Mouse (Mus musculus) cerebellum, adult 9-11 months (tissue): Measurements from ENCODE around the gene Plod1.
A peak's percentile ranks its signal among the peaks of the same experiment; 100 is the strongest.

Experiments used
- DNase-seq: peaks from one replicate; pipeline ENCODE4 v3.0.0; 2022

The Plod1 gene

DNA sequence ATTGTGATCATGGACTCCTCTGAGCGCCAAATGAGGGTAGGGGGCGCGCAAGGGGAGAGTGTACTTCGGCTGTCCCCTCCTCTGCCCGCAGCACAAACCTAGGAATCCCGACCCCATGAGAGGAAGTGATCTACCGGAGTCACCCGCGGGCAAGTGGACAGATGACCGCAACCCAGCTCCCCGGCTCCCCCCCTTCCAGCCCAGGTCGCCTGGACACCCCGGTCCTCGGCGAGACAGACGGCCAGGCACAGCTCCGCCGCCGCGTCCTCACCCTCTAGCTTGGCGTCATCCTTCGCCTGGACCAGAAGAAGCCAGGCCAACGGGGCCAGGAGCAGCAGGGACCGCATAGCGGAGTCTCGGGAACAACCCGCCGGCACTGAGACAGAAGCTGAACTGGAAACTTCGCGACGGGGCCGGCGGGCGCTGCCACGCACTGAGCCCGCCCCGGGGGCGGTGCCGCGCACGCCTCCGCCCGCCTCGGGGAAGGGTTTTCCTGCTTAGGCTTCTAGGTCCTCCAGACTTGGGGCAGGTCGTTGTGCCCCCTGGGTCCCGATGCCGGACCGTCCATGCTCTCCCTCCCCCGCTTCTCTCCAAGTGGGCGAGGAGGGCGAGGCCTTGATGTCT lies at the start of gene Plod1:
Plod1 (minus strand) TSS at position 437 of the 624 bp plus-strand sequence.
- peak; percentile 69 for DNase-seq

DNA sequence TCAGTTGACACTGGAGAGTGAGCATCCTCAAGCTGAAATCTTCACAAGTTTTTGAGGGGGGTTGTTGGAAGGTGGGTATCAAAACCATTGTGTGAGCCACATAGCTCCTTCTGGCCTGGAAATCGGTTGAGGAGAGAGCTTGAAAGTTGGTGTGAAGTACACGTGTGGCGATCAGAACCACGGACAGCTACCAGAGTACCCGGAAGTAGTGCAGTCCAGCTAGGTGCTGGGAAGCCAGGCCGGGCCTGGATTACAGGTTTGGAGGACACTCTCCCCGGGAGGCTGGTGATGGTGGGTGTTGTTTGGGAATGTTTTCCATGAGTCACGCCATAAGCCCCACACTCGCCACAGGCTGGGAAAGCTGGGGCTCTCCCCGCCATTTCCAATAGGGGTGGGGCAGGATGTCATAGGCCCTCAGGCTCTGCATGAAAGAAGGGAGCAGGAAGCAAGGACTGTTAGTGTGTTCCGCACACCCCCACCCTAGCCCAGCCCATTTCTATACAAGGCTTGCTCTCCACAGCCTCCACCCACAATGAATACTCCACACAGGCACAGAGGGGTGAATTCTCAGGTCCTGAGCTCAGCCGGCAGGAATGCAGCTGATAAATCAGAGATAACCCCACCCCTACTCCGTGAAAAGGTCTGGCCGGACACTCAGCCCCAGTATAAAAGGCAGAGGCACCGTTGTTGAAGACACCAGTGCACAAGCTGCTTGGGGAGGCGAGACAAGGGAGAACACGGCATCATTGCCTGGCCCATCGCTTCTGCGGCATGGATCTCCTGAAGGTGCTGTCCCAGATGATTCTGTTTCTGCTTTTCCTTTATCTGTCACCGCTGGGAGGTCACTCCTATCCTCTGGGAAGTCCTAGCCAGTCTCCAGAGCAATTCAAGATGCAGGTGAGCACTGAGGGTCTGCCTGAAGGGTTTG lies 48.9 kb upstream of the Plod1 start, which contains the start of gene Nppb:
Nppb (plus strand) TSS at position 584 of the 928 bp plus-strand sequence.
- DNase-seq = no peak

DNA sequence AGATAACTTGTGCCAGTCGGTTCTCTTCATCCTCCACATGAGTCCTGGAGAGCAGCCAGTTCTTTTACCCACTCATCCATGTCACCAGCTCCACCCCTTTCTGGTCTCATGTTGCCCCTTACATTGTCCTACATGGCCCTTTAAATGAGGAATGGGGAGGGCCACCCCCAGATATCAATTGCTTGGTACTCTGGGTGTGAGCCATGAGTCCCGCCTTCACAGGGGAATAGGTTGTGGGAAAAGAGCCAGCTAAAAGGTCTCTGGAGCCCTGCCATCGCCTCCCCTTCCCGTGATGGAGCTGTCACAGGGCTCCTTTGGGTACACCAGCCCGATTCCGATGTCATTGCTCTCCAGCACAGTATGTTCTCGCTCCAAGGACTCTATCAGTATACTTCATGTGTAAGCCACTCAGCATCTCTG lies 42.9 kb upstream of the Plod1 start:
- no peak for DNase-seq

DNA sequence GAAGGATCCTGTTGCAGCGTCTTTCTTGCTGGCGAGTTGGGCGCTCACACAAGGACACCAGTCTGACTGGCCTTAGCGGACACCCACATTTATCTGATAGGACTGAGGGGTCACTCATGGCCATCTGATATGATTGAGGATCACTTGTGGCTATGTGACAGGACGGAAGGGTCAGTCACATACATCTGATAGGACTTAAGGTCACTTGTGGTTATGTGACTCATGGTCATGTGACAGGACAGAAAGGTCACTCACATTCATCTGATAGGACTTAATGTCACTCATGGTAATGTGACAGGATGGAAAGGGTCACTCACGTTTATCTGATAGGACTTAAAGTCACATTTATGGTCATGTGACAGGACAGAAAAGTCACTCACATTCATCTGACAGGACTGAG lies 41.8 kb upstream of the Plod1 start:
- DNase-seq = no peak

DNA sequence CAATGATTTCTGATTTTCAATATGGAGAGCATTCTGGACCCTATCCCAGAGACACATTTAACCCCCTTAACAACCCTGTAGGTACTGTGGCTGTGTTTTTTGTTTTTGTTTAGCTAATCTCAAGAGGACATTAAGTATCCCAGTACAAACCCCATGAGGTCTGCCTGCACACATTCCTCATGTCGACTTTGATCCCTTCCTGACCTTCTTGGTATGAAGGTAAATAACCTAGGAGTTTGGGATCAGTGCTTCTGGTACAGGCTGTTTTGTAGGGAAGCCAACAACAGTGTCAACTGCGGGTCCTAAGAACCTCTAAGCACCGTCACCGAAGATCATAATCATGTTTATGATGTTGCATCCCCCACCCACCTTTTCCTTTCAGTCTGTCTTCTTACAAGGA lies 41.2 kb upstream of the Plod1 start:
- no peak for DNase-seq

DNA sequence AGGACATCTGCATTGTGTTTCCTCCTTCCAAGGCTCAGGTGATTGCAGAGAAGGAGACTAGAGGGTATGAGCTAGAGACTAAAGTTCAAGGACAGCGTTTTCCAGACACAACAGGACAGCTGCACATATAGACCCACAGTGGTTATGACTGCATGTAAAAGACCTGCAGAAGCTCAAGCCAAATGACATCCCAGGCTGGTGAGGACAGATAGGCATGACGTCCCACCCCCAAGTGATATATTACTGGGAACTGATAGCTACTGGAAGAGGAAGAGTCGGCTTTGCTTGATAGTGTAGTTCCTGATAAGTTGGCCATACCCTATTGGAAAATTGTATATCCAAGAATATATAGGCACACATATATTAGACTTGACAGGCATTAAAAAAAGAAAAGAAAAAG lies 39.7 kb upstream of the Plod1 start:
- DNase-seq = no peak

DNA sequence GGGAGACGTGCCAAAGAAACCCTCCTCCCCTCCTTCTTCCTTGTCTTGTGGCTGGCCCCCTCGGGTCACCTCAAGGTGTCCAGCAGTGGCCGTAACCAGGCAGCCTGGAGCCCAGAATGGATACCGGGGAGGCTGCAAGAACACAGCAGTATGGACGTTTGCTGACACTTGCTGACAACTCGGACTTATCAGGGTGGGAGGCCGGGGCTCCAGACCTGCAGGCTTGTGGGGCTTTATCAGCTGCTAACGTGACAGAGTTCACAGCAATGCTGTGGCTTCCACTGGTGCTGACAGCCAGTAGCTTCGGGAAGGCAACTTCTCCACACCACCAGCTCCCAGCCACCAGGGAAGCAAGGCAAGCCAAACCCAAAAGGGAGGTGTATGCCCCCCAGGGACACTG lies 32.8 kb upstream of the Plod1 start:
- no peak for DNase-seq

DNA sequence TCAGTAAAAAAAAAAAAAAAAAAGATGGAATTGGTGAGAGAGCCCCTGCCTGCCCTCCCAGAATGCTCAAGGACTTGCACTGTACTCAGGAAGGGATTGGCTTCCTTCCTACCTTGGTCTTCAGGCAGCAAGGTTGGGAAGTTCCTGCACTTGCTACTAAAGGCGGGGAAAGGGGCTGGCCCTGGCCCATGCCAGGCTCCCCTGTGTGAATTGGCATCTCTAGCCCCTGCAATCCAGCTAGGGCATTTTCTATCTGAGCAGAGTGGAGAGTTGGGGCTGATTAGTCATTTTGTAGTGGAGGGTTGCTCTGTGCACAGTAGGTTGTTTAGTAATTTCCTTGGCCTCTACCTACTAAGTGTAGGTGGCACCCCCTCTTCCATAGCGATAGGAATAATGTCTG lies 32.2 kb upstream of the Plod1 start:
- no peak for DNase-seq

DNA sequence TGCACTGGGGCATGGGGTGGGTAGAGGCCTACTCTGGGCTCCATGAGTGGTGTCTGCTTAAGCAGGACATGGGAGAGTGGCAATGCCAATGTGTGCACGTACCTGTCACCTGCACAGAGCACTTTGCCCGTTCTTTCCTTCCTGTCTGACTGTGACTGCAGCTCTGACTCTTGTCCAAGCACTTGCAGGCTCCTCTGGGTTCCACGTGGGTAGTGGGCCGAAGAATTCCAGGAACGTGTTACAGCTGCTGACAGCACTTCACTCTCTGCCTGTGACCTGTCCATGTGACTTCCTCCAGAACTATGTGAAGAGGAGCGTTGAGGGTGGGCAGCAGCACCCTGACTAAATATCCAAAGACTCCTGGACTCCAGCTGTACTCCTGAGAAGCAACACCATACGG lies 29.1 kb upstream of the Plod1 start:
- no peak for DNase-seq

DNA sequence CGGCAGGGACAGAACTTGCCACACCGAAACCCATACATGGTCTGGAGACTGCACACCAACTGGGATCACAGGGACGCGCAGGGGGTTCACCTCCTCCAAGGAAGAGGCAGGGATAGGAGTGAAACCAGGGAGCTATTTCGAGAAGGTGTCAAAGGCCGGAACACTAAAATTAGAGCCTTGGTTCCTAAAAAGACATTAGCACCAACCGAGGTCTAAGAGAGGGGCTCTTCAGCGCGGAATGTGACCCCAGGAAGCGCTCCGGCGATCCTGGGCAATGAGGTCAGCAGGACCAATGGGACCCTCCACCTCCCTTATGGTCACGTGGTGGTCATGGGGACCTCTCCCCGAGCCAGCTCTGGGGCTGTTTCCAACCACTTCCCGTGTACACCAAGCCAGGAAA lies 27.1 kb upstream of the Plod1 start:
- no peak for DNase-seq

DNA sequence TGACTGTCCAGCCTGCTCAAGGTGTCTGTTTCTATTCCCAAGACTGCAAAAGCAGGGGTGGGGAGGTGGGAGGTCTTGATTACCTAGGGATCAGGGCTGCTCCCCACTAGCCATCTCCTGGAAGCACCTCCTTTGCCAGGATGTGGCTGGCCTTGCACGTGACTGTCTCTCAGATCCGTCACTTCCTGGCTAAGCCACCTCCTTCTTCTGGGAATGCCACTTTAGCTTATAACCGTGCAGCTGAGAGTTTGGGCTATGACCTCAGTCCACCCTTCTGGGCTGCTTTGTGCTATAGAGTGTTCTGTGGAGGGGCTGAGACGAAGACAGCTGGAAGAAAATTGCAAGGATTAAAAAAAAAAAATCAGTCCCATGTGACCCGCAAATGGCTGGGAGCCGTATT lies 26.2 kb upstream of the Plod1 start:
- no peak for DNase-seq

DNA sequence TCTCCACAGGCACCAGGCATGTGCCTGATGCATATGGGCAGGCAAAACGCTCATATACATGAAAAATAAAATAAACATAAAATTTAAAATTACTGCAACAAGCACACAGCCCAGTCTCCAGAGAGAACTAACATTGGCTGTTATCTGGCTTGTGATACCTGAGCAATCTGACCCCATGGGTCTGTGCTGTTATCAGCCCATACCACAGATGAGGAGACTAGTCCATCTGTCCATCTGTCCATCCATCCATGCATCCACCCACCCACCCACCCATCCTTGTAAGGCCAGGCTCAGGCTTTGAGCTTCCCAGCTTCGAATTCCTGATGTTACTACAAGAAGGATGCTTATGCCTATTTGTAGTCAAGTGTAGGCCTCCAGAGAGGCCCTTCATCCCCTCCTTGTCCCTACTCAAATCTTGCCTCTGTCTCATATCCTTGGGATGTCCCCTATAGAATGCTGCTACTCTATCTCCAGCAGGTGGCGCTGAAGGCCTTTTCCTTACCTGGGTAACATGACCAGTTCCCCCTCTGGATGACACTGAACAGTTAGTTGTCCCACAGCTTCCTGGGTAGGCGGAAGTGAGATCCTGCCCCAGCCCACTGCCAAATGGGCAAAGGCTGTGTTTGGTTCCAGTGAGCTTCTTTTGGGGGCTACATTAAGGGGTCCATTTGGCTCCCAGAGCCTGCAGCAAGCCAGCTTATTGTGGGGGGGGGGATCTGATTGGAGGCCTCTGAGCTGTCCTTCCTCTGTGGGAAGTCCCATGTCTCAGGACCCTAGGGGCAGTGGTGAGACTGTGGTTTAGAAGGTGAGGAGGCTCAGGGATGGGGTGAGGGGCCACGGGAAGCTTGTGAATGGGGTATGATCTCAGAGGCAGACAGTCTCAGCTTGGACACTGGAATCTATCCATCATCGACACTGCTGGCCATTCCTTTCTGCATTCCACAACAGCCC lies 23.6 kb upstream of the Plod1 start:
- DNase-seq = peak; percentile 31

DNA sequence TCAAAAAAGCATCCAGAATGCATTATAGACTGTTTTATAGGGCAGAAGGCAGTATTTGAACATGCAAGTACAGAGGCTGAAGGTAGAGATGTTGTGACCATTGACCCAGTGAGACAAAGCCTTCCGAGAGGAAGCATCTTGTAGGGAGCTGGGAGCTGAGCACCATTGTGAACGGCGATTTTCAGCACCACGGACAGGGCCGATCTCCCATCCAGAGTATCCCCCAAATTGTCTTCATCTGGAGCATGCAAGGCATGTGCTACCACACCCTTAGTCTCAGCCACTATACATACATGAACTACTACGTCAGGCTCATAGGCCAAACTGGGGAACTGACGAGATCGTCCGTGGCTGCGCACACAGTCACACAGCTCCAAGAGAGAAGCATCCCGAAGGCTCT lies 20.6 kb upstream of the Plod1 start:
- no peak for DNase-seq

DNA sequence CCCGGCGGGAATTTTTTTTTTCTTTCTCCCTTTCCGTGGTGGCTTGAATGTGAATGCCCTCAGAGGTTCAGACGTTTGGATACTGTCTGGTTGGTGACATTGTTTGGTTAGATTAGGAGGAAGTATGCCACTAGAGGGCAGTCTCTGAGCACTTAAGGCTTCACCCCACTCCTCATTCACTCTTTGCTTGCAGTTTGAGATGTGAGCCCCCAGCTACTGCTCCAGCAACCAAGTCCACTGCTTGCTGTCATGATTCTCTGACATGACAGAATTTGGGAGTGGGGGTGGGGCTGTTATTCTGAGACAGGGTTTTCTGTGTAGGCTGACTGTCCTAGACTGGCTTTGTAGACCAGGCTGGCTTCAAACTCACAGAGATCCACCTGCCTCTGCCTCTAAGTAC lies 17.0 kb upstream of the Plod1 start:
- DNase-seq = no peak

DNA sequence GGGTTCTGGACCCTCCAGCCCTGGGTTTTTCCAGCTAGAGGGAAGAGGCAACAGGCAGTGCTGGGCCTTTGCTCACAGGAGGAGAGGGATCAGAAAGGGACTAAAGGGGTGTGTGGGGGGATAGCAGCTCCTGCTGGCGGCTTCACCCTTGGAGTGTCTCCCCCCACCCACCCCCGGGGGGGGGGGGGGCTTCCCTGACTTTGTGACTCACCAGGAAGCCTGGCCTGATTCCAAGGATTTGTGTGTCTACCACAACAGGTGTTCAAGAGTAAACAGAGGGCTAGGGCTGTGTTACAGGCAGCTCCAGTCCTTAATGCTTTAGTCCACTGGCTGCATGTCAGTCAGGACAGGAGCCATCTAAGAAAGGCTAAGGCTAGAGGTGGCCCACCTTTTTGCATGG lies 10.9 kb upstream of the Plod1 start:
- DNase-seq = no peak

DNA sequence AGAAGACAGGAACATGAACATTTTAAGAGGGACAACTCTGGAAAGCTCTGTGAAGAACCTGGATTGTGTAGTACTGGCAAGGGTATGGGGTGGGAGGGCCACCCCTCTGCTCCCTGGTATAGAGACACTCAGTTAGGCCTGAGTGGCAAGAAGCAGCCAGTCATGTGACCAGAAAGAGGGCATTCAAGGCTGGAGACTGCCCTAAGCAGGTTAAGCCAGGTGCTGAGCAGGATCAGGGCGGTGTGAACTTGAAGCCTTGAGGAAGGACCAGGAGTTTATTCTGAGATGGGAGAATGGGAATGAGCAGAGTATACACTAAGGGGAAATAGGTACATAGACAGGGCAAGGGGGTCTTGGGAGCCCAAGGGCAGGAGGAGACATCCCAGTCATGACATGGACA lies 6.4 kb upstream of the Plod1 start:
- DNase-seq = no peak

DNA sequence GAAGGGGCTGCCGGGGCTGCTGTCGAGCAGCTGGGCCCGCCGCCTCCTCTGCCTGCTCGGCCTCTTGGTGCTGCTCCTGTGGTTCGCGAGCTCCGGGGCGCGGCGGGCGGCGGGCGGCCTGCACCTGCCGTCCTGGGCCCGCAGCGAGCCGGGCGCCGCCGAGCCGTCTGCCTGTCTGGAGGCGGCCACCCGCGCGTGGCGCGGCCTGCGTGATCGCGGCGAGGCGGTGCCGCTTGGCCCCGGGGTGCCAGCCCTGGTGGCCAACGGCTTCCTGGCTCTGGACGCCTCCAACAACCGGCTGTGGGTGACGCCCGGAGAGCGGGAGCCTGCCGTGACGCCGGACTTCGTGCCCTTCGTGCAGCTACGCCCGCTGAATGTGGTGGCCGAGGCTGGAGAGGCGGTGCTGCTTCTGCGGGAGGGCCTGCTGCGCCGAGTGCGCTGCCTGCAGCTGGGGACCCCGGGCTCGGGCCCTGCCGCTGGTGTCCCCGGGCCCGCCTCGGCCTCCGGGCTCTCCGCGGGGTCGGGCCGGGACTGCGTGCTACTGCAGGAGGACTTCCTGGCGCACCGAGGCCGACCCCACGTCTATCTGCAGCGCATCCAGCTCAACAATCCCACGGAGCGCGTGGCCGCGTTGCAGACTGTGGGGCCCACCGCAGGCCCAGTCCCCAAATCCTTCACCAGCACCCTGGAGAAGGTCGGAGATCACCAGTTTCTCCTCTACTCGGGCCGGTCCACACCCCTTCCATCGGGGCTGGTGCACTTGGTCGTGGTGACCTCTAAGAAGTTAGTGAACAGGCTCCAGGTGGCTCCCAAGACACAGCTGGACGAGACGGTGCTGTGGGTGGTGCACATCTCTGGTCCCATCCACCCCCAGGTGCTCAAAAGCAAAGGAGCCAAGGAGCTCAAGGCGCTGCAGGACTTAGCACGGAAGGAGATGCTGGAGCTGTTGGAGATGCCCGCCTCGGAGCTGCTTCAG lies 4.8 kb upstream of the Plod1 start:
- no peak for DNase-seq

DNA sequence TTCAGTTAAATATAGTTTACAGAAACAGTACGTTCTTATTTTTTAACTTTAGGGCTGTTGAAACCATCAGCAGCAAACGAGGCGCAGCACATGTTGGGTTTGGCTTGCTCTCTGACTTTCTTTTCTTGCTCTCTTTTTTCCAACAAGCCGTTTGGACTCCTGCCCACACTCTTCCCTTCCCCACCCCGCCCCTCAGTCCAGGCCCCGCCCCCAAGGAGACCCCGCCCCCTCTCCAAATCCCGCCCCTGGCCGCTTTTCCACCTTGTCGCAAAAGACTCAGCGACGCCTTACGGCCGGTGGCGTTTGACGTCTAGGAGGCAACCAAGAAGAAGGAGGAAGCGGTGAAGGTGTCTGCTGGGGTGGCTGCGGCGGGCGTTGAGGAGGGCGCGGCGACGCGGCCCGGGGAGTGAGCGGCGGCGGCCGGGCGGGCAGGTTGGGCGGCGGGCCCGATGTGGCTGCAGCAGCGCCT lies 4.0 kb upstream of the Plod1 start, which contains the start of gene 2510039O18Rik:
2510039O18Rik (plus strand) TSS at position 320 of the 469 bp plus-strand sequence.
- peak; percentile 83 for DNase-seq

DNA sequence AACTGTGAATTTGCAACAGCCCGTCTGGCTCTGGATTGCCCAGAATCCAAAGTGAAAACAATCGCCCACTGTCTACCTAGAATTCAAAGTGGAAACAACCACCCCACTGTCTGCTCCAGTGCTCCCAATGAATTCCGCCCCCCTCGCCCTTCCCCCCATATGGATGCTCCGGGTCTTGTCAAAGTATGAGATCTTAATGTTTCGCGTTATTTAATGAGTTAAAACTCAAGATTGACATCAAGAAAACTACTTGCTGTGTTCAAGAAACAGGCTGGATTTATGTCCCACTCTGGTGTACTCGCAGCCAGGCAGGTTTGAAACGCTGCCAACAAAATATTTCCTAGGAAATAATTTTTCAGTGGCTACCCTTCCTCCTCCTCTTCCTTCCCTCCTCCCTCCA lies 3.5 kb upstream of the Plod1 start:
- peak; percentile 44 for DNase-seq

DNA sequence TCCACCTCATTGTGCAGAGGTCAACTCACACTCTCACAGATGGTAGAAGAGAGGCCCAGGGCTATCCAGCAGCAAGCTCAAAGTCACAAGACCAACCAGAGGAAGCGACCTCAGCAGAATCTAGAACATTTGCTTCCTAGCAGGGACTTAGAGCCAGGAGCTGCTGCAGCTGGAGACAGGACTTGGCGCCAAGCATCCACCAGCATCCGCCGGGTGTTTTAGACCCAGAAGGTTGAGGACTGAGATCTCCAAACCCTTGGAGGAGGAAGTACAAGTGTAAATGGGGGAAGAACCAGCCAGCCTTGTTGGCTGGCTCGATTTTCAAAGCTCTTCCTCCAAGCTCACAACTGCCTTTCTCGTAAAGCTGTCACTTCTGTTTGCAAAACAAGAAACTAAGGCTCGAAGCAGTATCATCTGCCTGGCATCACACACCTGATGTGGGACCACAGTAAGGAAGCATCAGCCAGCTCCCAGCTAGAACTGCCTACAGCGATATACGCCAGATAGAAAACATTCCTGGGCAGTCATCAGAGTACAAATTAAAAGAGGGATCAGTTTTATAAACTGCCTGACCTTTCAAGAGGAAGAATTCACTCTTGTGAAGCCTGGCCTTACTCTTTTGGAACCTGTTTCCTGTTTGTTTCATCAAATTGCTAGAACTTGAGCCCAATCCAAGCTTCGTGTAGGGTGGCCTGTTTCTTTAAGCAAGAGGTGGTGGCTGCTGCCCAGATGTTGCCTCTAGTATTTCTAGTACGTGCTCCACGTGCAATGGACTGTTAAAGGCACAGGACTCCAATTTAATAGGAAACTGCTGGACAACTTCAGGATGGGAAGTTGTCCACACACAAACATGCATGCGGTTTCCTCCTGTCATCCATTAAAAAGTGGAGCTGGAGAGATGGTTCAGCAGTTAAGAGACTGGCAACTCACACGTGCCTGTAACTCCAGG lies 1.9 kb upstream of the Plod1 start:
- DNase-seq = no peak

DNA sequence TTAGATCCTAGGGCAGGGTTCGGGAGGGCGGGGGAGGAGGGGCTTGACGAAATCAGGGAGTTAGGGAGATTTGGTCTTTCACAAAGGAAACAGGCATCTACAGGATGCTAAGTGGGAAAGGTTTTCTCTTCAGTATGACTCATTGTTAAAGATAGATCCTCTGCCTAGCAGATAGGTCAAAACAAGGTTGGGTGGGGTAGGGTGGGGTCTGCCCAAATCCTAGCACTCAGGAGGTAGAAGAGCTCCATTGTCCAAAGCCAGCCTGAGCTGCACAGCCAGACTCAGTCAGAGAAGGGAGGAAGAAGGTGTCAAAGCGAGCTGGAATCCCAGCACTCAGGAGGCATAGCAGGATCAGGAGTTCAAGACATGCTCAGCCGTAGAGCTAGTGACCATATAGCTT lies 919 bp upstream of the Plod1 start:
- no peak for DNase-seq
